Mouse (Mus musculus) limb, embryonic 12.5 days (tissue): ENCODE data around the gene Cntnap5b. TPM values are rescaled to one million over a fixed set of nuclear protein-coding genes. Genes with fewer than 3 reads are reported as not detected.
A peak's percentile ranks its signal among the peaks of the same experiment; 100 is the strongest.

Experiments
- ATAC-seq: fragments of 200-750 bp; cut with Nextera tagmentation; 2 replicates; pipeline ENCODE4 v1.8.0; 2017; ENCODE audit warnings: low read depth, moderate TSS enrichment; ENCODE audit not compliant: insufficient number of reproducible peaks, insufficient read depth, low FRiP score, low TSS enrichment
- H3K27ac ChIP-seq: fragments of 300-500 bp; sonication (generic); 2 replicates; pipeline ENCODE4 v1.5.1; 2016; ENCODE audit warnings: mild to moderate bottlenecking, moderate library complexity
- H3K27me3 ChIP-seq: fragments of 300-500 bp; sonication (generic); 2 replicates; pipeline ENCODE4 v1.6.1; 2016; ENCODE audit warnings: mild to moderate bottlenecking, moderate library complexity
- H3K36me3 ChIP-seq: fragments of 300-500 bp; sonication (generic); 2 replicates; pipeline ENCODE4 v1.6.1; 2016; ENCODE audit warnings: mild to moderate bottlenecking, moderate library complexity
- H3K4me1 ChIP-seq: fragments of 300-500 bp; sonication (generic); replicated peaks from 2 replicates; pipeline ENCODE4 v1.6.1; 2016
- H3K4me2 ChIP-seq: fragments of 300-500 bp; sonication (generic); 2 replicates; pipeline ENCODE4 v1.6.1; 2016; ENCODE audit warnings: mild to moderate bottlenecking, moderate library complexity
- H3K4me3 ChIP-seq: fragments of 300-500 bp; sonication (generic); replicated peaks from 2 replicates; pipeline ENCODE4 v1.5.1; 2016; ENCODE audit warnings: mild to moderate bottlenecking
- H3K9ac ChIP-seq: fragments of 300-500 bp; sonication (generic); replicated peaks from 2 replicates; pipeline ENCODE4 v1.6.1; 2016; ENCODE audit warnings: mild to moderate bottlenecking, moderate library complexity
- H3K9me3 ChIP-seq: fragments of 300-500 bp; sonication (generic); 2 replicates; pipeline ENCODE4 v1.6.1; 2016; ENCODE audit warnings: mild to moderate bottlenecking, moderate library complexity
- WGBS: fragments of 180-500 bp; shearing (Covaris S2); methylation state at CpG from one replicate; pipeline ENCODE4 v1.1.7; 2016; 5-methylcytosine and 5-hydroxymethylcytosine counted together
- polyA plus RNA-seq: library from polyadenylated mRNA; unstranded; fragments of >200 nt; fragmentation: Nextera tagmentation; extraction: Ambion mirVana; gene quantifications from 2 replicates; pipeline ENCODE4 v1.2.1, GENCODE M21; 2016

Cntnap5b gene
- not detected in 2 replicates for polyA plus RNA-seq

GRCm38 (mm10) chr1:99772614-99773013, at the start of gene Cntnap5b:
Gene Cntnap5b (plus strand): TSS chr1:99772765.
- Histone ChIP-seq H3K4me2 (peak within 1 kb of the TSS; percentile 26; the same call in 1 of the 2 replicates), H3K27ac (no peak within 1 kb of the TSS), H3K9ac (no peak within 1 kb of the TSS), H3K9me3 (no peaks in the 10 kb centered on the region), H3K36me3 (no peaks in the 10 kb centered on the region), H3K4me1 (no peaks in the 10 kb centered on the region), H3K27me3 (no peaks in the 10 kb centered on the region), H3K4me3 (no peak within 1 kb of the TSS)
- no peak for ATAC-seq
- WGBS: 35% methylated on average over 7 of the region's 7 CpGs

GRCm38 (mm10) chr1:99759996-99760395, 12.6 kb upstream of the Cntnap5b start:
- Histone ChIP-seq H3K4me2 (no peak overlapping the region), H3K27me3 (no peaks in the 10 kb centered on the region), H3K4me1 (no peaks in the 10 kb centered on the region), H3K4me3 (no peak overlapping the region), H3K36me3 (no peaks in the 10 kb centered on the region), H3K27ac (no peak overlapping the region), H3K9ac (no peak overlapping the region), H3K9me3 (no peaks in the 10 kb centered on the region)
- whole genome bisulfite sequencing: 91% methylated on average over 1 of the region's 1 CpGs
- no peak for ATAC-seq

GRCm38 (mm10) chr1:99772183-99772582, 382 bp upstream of the Cntnap5b start:
- WGBS: 1% methylated on average over 19 of the region's 19 CpGs
- peak; percentile 91 for ATAC-seq
- Histone ChIP-seq H3K36me3 (no peaks in the 10 kb centered on the region), H3K9ac (no peak overlapping the region), H3K4me1 (no peaks in the 10 kb centered on the region), H3K4me2 (peak overlapping the region; percentile 26; the same call in 1 of the 2 replicates), H3K9me3 (no peaks in the 10 kb centered on the region), H3K27me3 (no peaks in the 10 kb centered on the region), H3K4me3 (no peak overlapping the region), H3K27ac (no peak overlapping the region)

GRCm38 (mm10) chr1:99774144-99774543, 1.6 kb downstream of the Cntnap5b start:
- H3K4me2 ChIP-seq: no peak overlapping the region
- ATAC-seq: no peak
- H3K36me3 ChIP-seq: no peaks in the 10 kb centered on the region
- H3K27me3 ChIP-seq: no peaks in the 10 kb centered on the region
- no peaks in the 10 kb centered on the region for H3K4me1 ChIP-seq
- H3K27ac ChIP-seq: no peak overlapping the region
- no peaks in the 10 kb centered on the region for H3K9me3 ChIP-seq
- H3K9ac ChIP-seq: no peak overlapping the region
- 9% methylated on average over 4 of the region's 4 CpGs for WGBS
- H3K4me3 ChIP-seq: no peak overlapping the region

GRCm38 (mm10) chr1:99813334-99814110, 41.0 kb downstream of the Cntnap5b start:
- H3K4me1 ChIP-seq: no peaks in the 10 kb centered on the region
- H3K27ac ChIP-seq: no peak overlapping the region
- 82% methylated on average over 6 of the region's 6 CpGs for WGBS
- H3K4me3 ChIP-seq: no peak overlapping the region
- H3K36me3 ChIP-seq: no peaks in the 10 kb centered on the region
- no peak overlapping the region for H3K9ac ChIP-seq
- H3K4me2 ChIP-seq: no peak overlapping the region
- no peaks in the 10 kb centered on the region for H3K27me3 ChIP-seq
- ATAC-seq: no peak
- no peaks in the 10 kb centered on the region for H3K9me3 ChIP-seq

- no peak overlapping the region for H3K9ac ChIP-seq
- no peaks in the 10 kb centered on the region for H3K4me1 ChIP-seq
- no peaks in the 10 kb centered on the region for H3K27me3 ChIP-seq
- H3K4me3 ChIP-seq: no peak overlapping the region
- ATAC-seq: no peak
- H3K9me3 ChIP-seq: no peaks in the 10 kb centered on the region
- WGBS: 94% methylated on average over 3 of the region's 3 CpGs
- H3K36me3 ChIP-seq: no peaks in the 10 kb centered on the region
- H3K27ac ChIP-seq: no peak overlapping the region
- H3K4me2 ChIP-seq: no peak overlapping the region
These were observed 99.8 kb downstream of the Cntnap5b start for GRCm38 (mm10) chr1:99872344-99872743.

- no peak overlapping the region for H3K27ac ChIP-seq
- H3K9me3 ChIP-seq: no peaks in the 10 kb centered on the region
- no peaks in the 10 kb centered on the region for H3K4me1 ChIP-seq
- H3K9ac ChIP-seq: no peak overlapping the region
- H3K4me2 ChIP-seq: no peak overlapping the region
- no peak for ATAC-seq
- no peak overlapping the region for H3K4me3 ChIP-seq
- H3K36me3 ChIP-seq: no peaks in the 10 kb centered on the region
- WGBS: 70% methylated on average over 2 of the region's 2 CpGs
- H3K27me3 ChIP-seq: no peaks in the 10 kb centered on the region
These were observed 135.2 kb downstream of the Cntnap5b start for GRCm38 (mm10) chr1:99907774-99908173.

GRCm38 (mm10) chr1:99943515-99943914, 170.9 kb downstream of the Cntnap5b start:
- Histone ChIP-seq H3K27me3 (no peaks in the 10 kb centered on the region), H3K27ac (no peak overlapping the region), H3K4me2 (no peak overlapping the region), H3K4me1 (no peaks in the 10 kb centered on the region), H3K9ac (no peak overlapping the region), H3K4me3 (no peak overlapping the region), H3K9me3 (no peaks in the 10 kb centered on the region), H3K36me3 (no peaks in the 10 kb centered on the region)
- no peak for ATAC-seq

GRCm38 (mm10) chr1:99959428-99959987, 186.9 kb downstream of the Cntnap5b start:
- WGBS: 32% methylated on average over 2 of the region's 2 CpGs
- no peaks in the 10 kb centered on the region for H3K9me3 ChIP-seq
- H3K9ac ChIP-seq: no peak overlapping the region
- no peak overlapping the region for H3K27ac ChIP-seq
- no peak overlapping the region for H3K4me2 ChIP-seq
- no peak for ATAC-seq
- H3K4me3 ChIP-seq: no peak overlapping the region
- H3K4me1 ChIP-seq: no peaks in the 10 kb centered on the region
- no peaks in the 10 kb centered on the region for H3K36me3 ChIP-seq
- H3K27me3 ChIP-seq: no peaks in the 10 kb centered on the region

GRCm38 (mm10) chr1:99967300-99968089, 194.9 kb downstream of the Cntnap5b start:
- no peak overlapping the region for H3K27ac ChIP-seq
- ATAC-seq: no peak
- no peak overlapping the region for H3K4me2 ChIP-seq
- H3K4me1 ChIP-seq: no peaks in the 10 kb centered on the region
- no peak overlapping the region for H3K9ac ChIP-seq
- H3K9me3 ChIP-seq: no peaks in the 10 kb centered on the region
- WGBS: 88% methylated on average over 2 of the region's 2 CpGs
- no peaks in the 10 kb centered on the region for H3K36me3 ChIP-seq
- H3K27me3 ChIP-seq: no peaks in the 10 kb centered on the region
- H3K4me3 ChIP-seq: no peak overlapping the region
